Mouse (Mus musculus) midbrain, embryonic 12.5 days (tissue): ENCODE results near the gene Stk24. TPM values are rescaled to one million over a fixed set of nuclear protein-coding genes. Genes with fewer than 3 reads are reported as not detected.

Experiments used
- ATAC-seq: fragments of 200-750 bp; cut with Nextera tagmentation; 2 replicates; pipeline ENCODE4 v1.8.0; 2017; ENCODE audit warnings: low read depth, moderate TSS enrichment, moderate library complexity; ENCODE audit not compliant: low FRiP score
- H3K27ac ChIP-seq: fragments of 300-500 bp; sonication (generic); replicated peaks from 2 replicates; pipeline ENCODE4 v1.5.1; 2016; ENCODE audit warnings: mild to moderate bottlenecking
- H3K27me3 ChIP-seq: fragments of 300-500 bp; sonication (generic); 2 replicates; pipeline ENCODE4 v1.6.1; 2016; ENCODE audit warnings: mild to moderate bottlenecking
- H3K36me3 ChIP-seq: fragments of 300-500 bp; sonication (generic); 2 replicates; pipeline ENCODE4 v1.6.1; 2016
- H3K4me1 ChIP-seq: fragments of 300-500 bp; sonication (generic); 2 replicates; pipeline ENCODE4 v1.6.1; 2016
- H3K4me2 ChIP-seq: fragments of 300-500 bp; sonication (generic); replicated peaks from 2 replicates; pipeline ENCODE4 v1.6.1; 2016; ENCODE audit warnings: mild to moderate bottlenecking, moderate library complexity
- H3K4me3 ChIP-seq: fragments of 300-500 bp; sonication (generic); 2 replicates; pipeline ENCODE4 v1.5.1; 2016; ENCODE audit warnings: mild to moderate bottlenecking
- H3K9ac ChIP-seq: fragments of 300-500 bp; sonication (generic); replicated peaks from 2 replicates; pipeline ENCODE4 v1.6.1; 2016; ENCODE audit warnings: mild to moderate bottlenecking, moderate library complexity
- H3K9me3 ChIP-seq: fragments of 300-500 bp; sonication (generic); 2 replicates; pipeline ENCODE4 v1.6.1; 2016; ENCODE audit warnings: mild to moderate bottlenecking
- WGBS: fragments of 180-500 bp; shearing (Covaris S2); methylation state at CpG from one replicate; pipeline ENCODE4 v1.1.7; 2016; 5-methylcytosine and 5-hydroxymethylcytosine counted together
- polyA plus RNA-seq: library from polyadenylated mRNA; unstranded; fragments of >200 nt; fragmentation: Nextera tagmentation; extraction: Ambion mirVana; gene quantifications from 2 replicates; pipeline ENCODE4 v1.2.1, GENCODE M21; 2016

Stk24 gene
- polyA plus RNA-seq, 1 experiment from 2014 or later: 41.1 TPM

- Histone ChIP-seq H3K4me1 (peaks cover 22% of the 10 kb centered on the region; the same call in 1 of the 2 replicates), H3K4me3 (no peak overlapping the region), H3K9ac (no peak overlapping the region), H3K27me3 (no peaks in the 10 kb centered on the region), H3K36me3 (peaks cover 5% of the 10 kb centered on the region; the same call in 1 of the 2 replicates), H3K9me3 (0 out of 2 replicates have a peak, but pooled peaks cover 6% of the 10 kb centered on the region), H3K27ac (no peak overlapping the region), H3K4me2 (no peak overlapping the region)
- no peak for ATAC-seq
- 54% methylated on average over 3 of the region's 3 CpGs for WGBS
These were observed 20.8 kb downstream of the Stk24 start for GRCm38 (mm10) chr14:121359015-121359414.

GRCm38 (mm10) chr14:121358327-121358726, 21.5 kb downstream of the Stk24 start:
- H3K9ac ChIP-seq: no peak overlapping the region
- H3K4me2 ChIP-seq: no peak overlapping the region
- peaks cover 5% of the 10 kb centered on the region; the same call in 1 of the 2 replicates for H3K36me3 ChIP-seq
- no peaks in the 10 kb centered on the region for H3K27me3 ChIP-seq
- no peak overlapping the region for H3K4me3 ChIP-seq
- ATAC-seq: no peak
- 92% methylated on average over 1 of the region's 1 CpGs for WGBS
- H3K4me1 ChIP-seq: peaks cover 22% of the 10 kb centered on the region; the same call in 1 of the 2 replicates
- H3K27ac ChIP-seq: no peak overlapping the region
- no peaks in the 10 kb centered on the region for H3K9me3 ChIP-seq

- no peak for ATAC-seq
- H3K36me3 ChIP-seq: no peaks in the 10 kb centered on the region
These were observed 23.4 kb downstream of the Stk24 start for GRCm38 (mm10) chr14:121356336-121356862.

GRCm38 (mm10) chr14:121355732-121356131, 24.1 kb downstream of the Stk24 start:
- H3K9me3 ChIP-seq: no peaks in the 10 kb centered on the region
- no peak overlapping the region for H3K4me3 ChIP-seq
- 82% methylated on average over 6 of the region's 6 CpGs for WGBS
- no peak overlapping the region for H3K4me2 ChIP-seq
- ATAC-seq: no peak
- no peaks in the 10 kb centered on the region for H3K27me3 ChIP-seq
- H3K9ac ChIP-seq: no peak overlapping the region
- H3K4me1 ChIP-seq: peaks cover 20% of the 10 kb centered on the region; the same call in 1 of the 2 replicates
- no peaks in the 10 kb centered on the region for H3K36me3 ChIP-seq
- no peak overlapping the region for H3K27ac ChIP-seq

More at GRCm38 (mm10) chr14:121356336-121356862, 23.4 kb downstream of the Stk24 start:
- Histone ChIP-seq H3K4me1 (peaks cover 20% of the 10 kb centered on the region; the same call in 1 of the 2 replicates), H3K9ac (no peak overlapping the region), H3K27me3 (no peaks in the 10 kb centered on the region), H3K4me3 (no peak overlapping the region), H3K27ac (no peak overlapping the region), H3K4me2 (no peak overlapping the region), H3K9me3 (no peaks in the 10 kb centered on the region)
- 84% methylated on average over 8 of the region's 8 CpGs for WGBS

- Histone ChIP-seq H3K9ac (no peak overlapping the region), H3K4me2 (no peak overlapping the region), H3K36me3 (no peaks in the 10 kb centered on the region), H3K27ac (no peak overlapping the region), H3K9me3 (no peaks in the 10 kb centered on the region), H3K27me3 (no peaks in the 10 kb centered on the region), H3K4me3 (no peak overlapping the region), H3K4me1 (peaks cover 6% of the 10 kb centered on the region; the same call in 1 of the 2 replicates)
- 90% methylated on average over 10 of the region's 10 CpGs for WGBS
- no peak for ATAC-seq
These were observed 26.0 kb downstream of the Stk24 start for GRCm38 (mm10) chr14:121353648-121354377.

GRCm38 (mm10) chr14:121352744-121353143, 27.1 kb downstream of the Stk24 start:
- no peaks in the 10 kb centered on the region for H3K27me3 ChIP-seq

GRCm38 (mm10) chr14:121351737-121352136, 28.1 kb downstream of the Stk24 start:
- Histone ChIP-seq H3K9ac (no peak overlapping the region), H3K4me3 (no peak overlapping the region)

More at GRCm38 (mm10) chr14:121352744-121353143, 27.1 kb downstream of the Stk24 start:
- no peak overlapping the region for H3K4me3 ChIP-seq
- WGBS: 95% methylated on average over 6 of the region's 6 CpGs
- no peak overlapping the region for H3K27ac ChIP-seq
- H3K4me2 ChIP-seq: no peak overlapping the region
- H3K9me3 ChIP-seq: no peaks in the 10 kb centered on the region
- H3K9ac ChIP-seq: no peak overlapping the region
- no peak for ATAC-seq
- H3K36me3 ChIP-seq: no peaks in the 10 kb centered on the region
- H3K4me1 ChIP-seq: peaks cover 10% of the 10 kb centered on the region

GRCm38 (mm10) chr14:121350011-121350410, 29.8 kb downstream of the Stk24 start:
- H3K36me3 ChIP-seq: no peaks in the 10 kb centered on the region
- peaks cover 16% of the 10 kb centered on the region for H3K4me1 ChIP-seq
- ATAC-seq: no peak
- H3K9me3 ChIP-seq: no peaks in the 10 kb centered on the region
- no peak overlapping the region for H3K4me3 ChIP-seq
- H3K27me3 ChIP-seq: no peaks in the 10 kb centered on the region
- H3K9ac ChIP-seq: no peak overlapping the region
- no peak overlapping the region for H3K27ac ChIP-seq
- H3K4me2 ChIP-seq: no peak overlapping the region
- 89% methylated on average over 8 of the region's 8 CpGs for WGBS

More at GRCm38 (mm10) chr14:121351737-121352136, 28.1 kb downstream of the Stk24 start:
- 76% methylated on average over 4 of the region's 4 CpGs for WGBS
- peaks cover 13% of the 10 kb centered on the region for H3K4me1 ChIP-seq
- no peaks in the 10 kb centered on the region for H3K36me3 ChIP-seq
- no peaks in the 10 kb centered on the region for H3K9me3 ChIP-seq
- no peak for ATAC-seq
- H3K27ac ChIP-seq: no peak overlapping the region
- H3K4me2 ChIP-seq: no peak overlapping the region
- no peaks in the 10 kb centered on the region for H3K27me3 ChIP-seq

GRCm38 (mm10) chr14:121349291-121349690, 30.5 kb downstream of the Stk24 start:
- Histone ChIP-seq H3K4me2 (no peak overlapping the region), H3K27me3 (no peaks in the 10 kb centered on the region), H3K27ac (no peak overlapping the region), H3K4me1 (peaks cover 16% of the 10 kb centered on the region), H3K9ac (no peak overlapping the region), H3K36me3 (no peaks in the 10 kb centered on the region), H3K9me3 (no peaks in the 10 kb centered on the region), H3K4me3 (no peak overlapping the region)
- 88% methylated on average over 5 of the region's 5 CpGs for WGBS
- ATAC-seq: no peak

GRCm38 (mm10) chr14:121348256-121348655, 31.6 kb downstream of the Stk24 start:
- Histone ChIP-seq H3K4me1 (peaks cover 18% of the 10 kb centered on the region), H3K4me2 (no peak overlapping the region), H3K4me3 (no peak overlapping the region), H3K9me3 (no peaks in the 10 kb centered on the region), H3K27ac (no peak overlapping the region), H3K36me3 (no peaks in the 10 kb centered on the region), H3K27me3 (no peaks in the 10 kb centered on the region), H3K9ac (no peak overlapping the region)
- ATAC-seq: no peak
- 67% methylated on average over 8 of the region's 8 CpGs for WGBS

GRCm38 (mm10) chr14:121347134-121347533, 32.7 kb downstream of the Stk24 start:
- H3K9me3 ChIP-seq: no peaks in the 10 kb centered on the region
- H3K36me3 ChIP-seq: no peaks in the 10 kb centered on the region
- H3K4me3 ChIP-seq: no peak overlapping the region
- H3K9ac ChIP-seq: no peak overlapping the region
- no peak overlapping the region for H3K27ac ChIP-seq
- no peaks in the 10 kb centered on the region for H3K27me3 ChIP-seq
- peaks cover 18% of the 10 kb centered on the region for H3K4me1 ChIP-seq
- no peak for ATAC-seq
- WGBS: 92% methylated on average over 10 of the region's 10 CpGs
- no peak overlapping the region for H3K4me2 ChIP-seq

GRCm38 (mm10) chr14:121346654-121347053, 33.2 kb downstream of the Stk24 start:
- Histone ChIP-seq H3K36me3 (no peaks in the 10 kb centered on the region), H3K9ac (no peak overlapping the region), H3K4me1 (peaks cover 18% of the 10 kb centered on the region), H3K4me3 (no peak overlapping the region), H3K9me3 (no peaks in the 10 kb centered on the region), H3K27me3 (no peaks in the 10 kb centered on the region), H3K27ac (no peak overlapping the region), H3K4me2 (no peak overlapping the region)
- WGBS: 68% methylated on average over 4 of the region's 4 CpGs
- no peak for ATAC-seq
